Mouse (Mus musculus) right cerebral cortex, adult 18-20 months (tissue): ENCODE results near the gene Fbxo30.
A peak's percentile ranks its signal among the peaks of the same experiment; 100 is the strongest.

ENCODE experiments used
- DNase-seq: peaks from one replicate; pipeline ENCODE4 v3.0.0; 2022; ENCODE audit warnings: mixed read lengths

Fbxo30 gene

GRCm38 (mm10) chr10:11323202-11323898 lies 42.2 kb downstream of the Fbxo30 start:
- peak; percentile 39 for DNase-seq

GRCm38 (mm10) chr10:11326526-11326925 lies 45.4 kb downstream of the Fbxo30 start:
- no peak for DNase-seq

- DNase-seq: peak; percentile 87
These were observed 62.3 kb downstream of the Fbxo30 start, which contains the start of gene Epm2a for GRCm38 (mm10) chr10:11343205-11344141. Gene Epm2a, plus strand, starts transcription at chr10:11343404.

GRCm38 (mm10) chr10:11344536-11345468 lies 63.7 kb downstream of the Fbxo30 start:
- DNase-seq: no peak
